Mouse (Mus musculus): ENCODE data around the gene Cdip1. TPM values are rescaled to one million over a fixed set of nuclear protein-coding genes. Genes with fewer than 3 reads are reported as not detected.

Gene Cdip1
- polyA plus RNA-seq, 1 experiment from 2014 or later, result 102 TPM

DNA sequence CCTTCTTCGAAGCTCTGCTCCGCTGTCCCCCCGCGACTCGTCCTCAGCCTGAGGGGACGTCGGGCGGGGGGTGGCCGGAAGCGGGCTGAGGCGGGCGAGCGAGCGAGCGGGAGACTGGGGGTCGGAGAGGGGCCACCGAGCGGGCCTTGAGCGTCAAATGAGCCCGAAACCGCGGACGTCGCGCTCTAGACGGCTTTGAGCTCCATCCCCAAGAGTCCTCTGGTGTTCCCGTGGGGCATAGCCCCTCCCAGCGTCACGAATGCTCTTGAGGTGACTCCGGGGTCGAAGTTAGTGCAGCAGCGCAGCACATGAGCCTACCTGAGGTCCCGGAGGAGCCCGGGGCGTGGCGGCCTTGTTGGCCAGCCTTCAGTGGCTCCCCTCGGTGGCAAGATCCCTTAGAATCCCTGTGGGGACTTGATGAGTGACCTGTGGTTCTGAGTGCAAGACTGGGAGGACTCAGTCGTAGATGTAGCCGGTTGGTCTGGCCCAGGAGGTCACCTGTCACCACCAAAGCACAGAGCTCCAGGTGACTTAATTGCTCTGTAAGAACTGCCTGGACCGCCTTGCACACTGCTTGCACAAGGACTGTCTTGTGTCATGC, 63.5 kb downstream of the Cdip1 start:
- H3K27ac ChIP-seq, result 0 out of 2 replicates have a peak overlapping the region, but pooled peaks have one; percentile 59
- peaks cover 5% of the 10 kb centered on the region for H3K4me1 ChIP-seq
- ATAC-seq (ENCODE audit: low FRiP score, low read depth), result peak; percentile 77
- H3K4me3 ChIP-seq, result peak overlapping the region; percentile 89
- WGBS, result under 1% methylated on average over 40 of the region's 40 CpGs
- H3K36me3 ChIP-seq, result no peaks in the 10 kb centered on the region
- H3K9ac ChIP-seq, result peak overlapping the region; percentile 83
- H3K4me2 ChIP-seq (replicated peaks), result peak overlapping the region; percentile 74
- H3K9me3 ChIP-seq, result no peaks in the 10 kb centered on the region
- H3K27me3 ChIP-seq (replicated peaks), result no peaks in the 10 kb centered on the region

DNA sequence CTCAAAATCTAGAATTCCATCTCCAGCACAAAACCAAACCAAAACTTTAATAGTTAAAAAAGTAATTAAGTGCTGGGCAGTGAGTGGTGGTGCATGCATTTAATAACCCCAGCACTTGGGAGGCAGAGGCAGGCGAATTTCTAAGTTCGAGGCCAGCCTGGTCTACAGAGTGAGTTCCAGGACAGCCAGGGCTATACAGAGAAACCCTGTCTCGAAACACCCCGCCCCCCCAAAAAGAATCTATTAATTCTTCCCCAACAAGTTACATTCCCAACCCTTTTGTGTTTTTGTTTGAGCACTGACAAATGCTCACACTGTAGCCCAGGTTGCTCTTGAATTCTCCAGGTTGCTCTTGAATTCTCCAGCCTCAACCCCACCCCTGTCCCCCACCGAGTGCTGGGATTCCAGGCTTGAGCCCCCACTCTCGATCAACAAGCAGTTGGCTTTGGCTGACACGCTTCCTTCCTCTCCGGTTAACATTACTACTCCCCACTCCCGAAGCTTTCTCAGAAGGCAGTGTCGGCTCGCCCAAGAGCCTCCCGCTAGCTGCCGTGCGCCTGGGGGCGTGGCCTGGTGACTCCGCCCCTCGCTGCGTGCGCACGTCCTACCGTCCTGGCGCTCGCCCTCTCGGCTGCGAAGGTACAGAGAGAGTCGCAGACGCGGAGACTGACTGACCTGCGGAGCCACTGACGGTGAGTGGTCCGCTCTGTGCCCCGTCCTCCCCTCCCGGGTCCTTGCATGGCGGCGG, 64.1 kb downstream of the Cdip1 start, which contains the start of gene Hmox2:
TSS of gene Hmox2 (plus strand) at position 582 of the 748 bp plus-strand sequence.
- H3K4me1 ChIP-seq, result peaks cover 5% of the 10 kb centered on the region
- peak; percentile 95 for ATAC-seq (ENCODE audit: low FRiP score, low read depth)

DNA sequence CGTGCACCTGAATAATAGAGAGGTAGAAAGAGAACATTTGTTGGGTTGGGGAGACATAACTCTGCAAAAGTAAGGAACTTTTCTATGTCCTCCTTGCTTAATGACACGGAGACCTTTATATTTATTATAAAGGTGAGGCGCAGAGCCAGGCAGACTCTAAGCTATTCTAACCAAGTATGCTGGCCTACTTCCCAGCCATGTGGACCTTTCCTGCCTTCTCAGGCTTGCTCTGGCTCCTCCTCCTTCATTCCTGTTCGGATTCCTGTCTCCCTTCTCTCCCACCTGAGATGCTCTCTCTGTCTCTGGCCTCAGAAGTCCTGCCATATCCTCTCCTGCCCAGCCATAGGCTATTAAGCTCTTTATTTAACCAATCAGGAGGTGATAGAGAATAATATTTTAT, 64.8 kb downstream of the Cdip1 start:
- no peak for ATAC-seq (ENCODE audit: low FRiP score, low read depth)
- Histone ChIP-seq H3K36me3 (no peaks in the 10 kb centered on the region), H3K9ac (no peak overlapping the region), H3K27ac (no peak overlapping the region), H3K9me3 (no peaks in the 10 kb centered on the region), H3K4me2 (replicated peaks) (no peak overlapping the region), H3K27me3 (replicated peaks) (no peaks in the 10 kb centered on the region), H3K4me3 (no peak overlapping the region), H3K4me1 (peaks cover 5% of the 10 kb centered on the region)
- WGBS, result 82% methylated on average over 4 of the region's 4 CpGs

More for the DNA sequence above, 64.1 kb downstream of the Cdip1 start, which contains the start of gene Hmox2:
- no peaks in the 10 kb centered on the region for H3K27me3 ChIP-seq (replicated peaks)
- H3K4me2 ChIP-seq (replicated peaks), result peak within 1 kb of the TSS; percentile 74
- peak within 1 kb of the TSS; percentile 83 for H3K9ac ChIP-seq
- WGBS, result 6% methylated on average over 35 of the region's 35 CpGs
- no peaks in the 10 kb centered on the region for H3K9me3 ChIP-seq
- peak within 1 kb of the TSS; percentile 89 for H3K4me3 ChIP-seq
- 0 out of 2 replicates have a peak within 1 kb of the TSS, but pooled peaks have one; percentile 59 for H3K27ac ChIP-seq
- H3K36me3 ChIP-seq, result no peaks in the 10 kb centered on the region

DNA sequence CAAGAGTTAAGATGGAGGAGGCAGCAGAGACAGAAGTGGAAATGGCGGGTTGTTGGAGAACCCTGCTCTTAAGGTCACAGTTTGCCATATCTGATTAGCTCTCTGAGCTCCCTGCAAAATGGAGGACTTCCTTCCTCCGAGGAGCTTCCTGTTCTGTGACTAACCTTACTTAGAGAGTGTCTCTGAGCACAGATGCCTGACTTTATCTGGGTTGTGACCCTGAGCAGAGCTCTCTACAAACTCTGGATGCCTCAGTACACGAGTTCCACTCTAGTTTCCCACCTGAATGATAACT, 67.2 kb downstream of the Cdip1 start:
- 73% methylated on average over 3 of the region's 3 CpGs for WGBS
- no peaks in the 10 kb centered on the region for H3K9me3 ChIP-seq
- H3K27ac ChIP-seq, result no peak overlapping the region
- H3K4me2 ChIP-seq (replicated peaks), result no peak overlapping the region
- H3K9ac ChIP-seq, result no peak overlapping the region
- peaks cover 12% of the 10 kb centered on the region for H3K4me1 ChIP-seq
- no peaks in the 10 kb centered on the region for H3K27me3 ChIP-seq (replicated peaks)
- no peaks in the 10 kb centered on the region for H3K36me3 ChIP-seq
- H3K4me3 ChIP-seq, result no peak overlapping the region
- ATAC-seq (ENCODE audit: low FRiP score, low read depth), result no peak

DNA sequence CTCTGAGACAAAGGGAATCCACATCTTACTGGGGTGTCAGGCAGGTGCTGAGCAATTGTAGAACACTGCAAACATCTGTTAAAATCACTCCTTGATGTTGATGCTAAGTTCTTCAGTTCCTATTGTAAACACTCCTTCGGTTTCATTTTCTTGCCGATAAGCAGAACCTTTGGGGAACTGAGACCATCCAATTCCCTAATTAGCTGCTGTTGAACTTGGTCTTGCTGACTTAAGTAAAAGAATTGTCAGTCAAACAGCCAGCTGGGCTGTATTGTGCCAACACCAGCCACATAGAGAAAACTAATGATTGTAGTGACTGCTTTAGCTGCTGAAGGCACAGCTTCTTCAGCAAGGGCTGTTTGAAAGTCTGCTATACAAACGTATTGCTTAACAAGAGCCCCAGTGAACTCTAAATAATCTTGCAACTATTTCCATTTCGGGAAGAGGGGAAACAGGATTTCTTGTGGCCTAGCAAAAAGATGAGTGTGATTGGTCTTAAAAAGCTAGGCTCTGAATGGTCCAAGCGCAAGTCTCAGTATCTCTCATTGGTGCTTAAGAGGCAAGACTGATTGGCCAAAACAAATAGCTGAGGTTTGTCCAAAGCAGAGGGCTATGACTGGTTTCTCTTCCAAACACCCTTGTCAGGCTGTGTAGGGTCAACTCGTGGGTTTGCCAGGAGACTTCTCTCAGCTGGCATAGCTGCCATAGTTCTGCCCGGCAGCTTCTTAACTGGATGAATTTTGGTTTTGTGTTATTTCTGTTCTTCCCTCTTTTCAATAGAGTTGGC, 67.8 kb downstream of the Cdip1 start:
- no peaks in the 10 kb centered on the region for H3K9me3 ChIP-seq
- H3K4me1 ChIP-seq, result peaks cover 12% of the 10 kb centered on the region
- ATAC-seq (ENCODE audit: low FRiP score, low read depth), result no peak
- no peaks in the 10 kb centered on the region for H3K27me3 ChIP-seq (replicated peaks)
- H3K4me2 ChIP-seq (replicated peaks), result no peak overlapping the region
- no peak overlapping the region for H3K4me3 ChIP-seq
- H3K36me3 ChIP-seq, result no peaks in the 10 kb centered on the region
- WGBS, result 85% methylated on average over 7 of the region's 7 CpGs
- H3K9ac ChIP-seq, result no peak overlapping the region
- H3K27ac ChIP-seq, result no peak overlapping the region

GRCm38 (mm10) chr16:4718753-4719518, 71.2 kb downstream of the Cdip1 start, which contains the start of gene Nmral1:
TSS of gene Nmral1 (minus strand) at chr16:4719356.
- H3K4me3 ChIP-seq, result peak within 1 kb of the TSS; percentile 51
- H3K27ac ChIP-seq, result peak within 1 kb of the TSS; percentile 46
- H3K27me3 ChIP-seq (replicated peaks), result no peaks in the 10 kb centered on the region
- peaks cover 7% of the 10 kb centered on the region; the same call in 1 of the 2 replicates for H3K4me1 ChIP-seq
- WGBS, result 11% methylated on average over 33 of the region's 33 CpGs
- no peaks in the 10 kb centered on the region for H3K9me3 ChIP-seq
- ATAC-seq (ENCODE audit: low FRiP score, low read depth), result peak; percentile 92
- H3K36me3 ChIP-seq, result peaks cover 25% of the 10 kb centered on the region
- peak within 1 kb of the TSS; percentile 74 for H3K9ac ChIP-seq
- H3K4me2 ChIP-seq (replicated peaks), result peak within 1 kb of the TSS; percentile 70

DNA sequence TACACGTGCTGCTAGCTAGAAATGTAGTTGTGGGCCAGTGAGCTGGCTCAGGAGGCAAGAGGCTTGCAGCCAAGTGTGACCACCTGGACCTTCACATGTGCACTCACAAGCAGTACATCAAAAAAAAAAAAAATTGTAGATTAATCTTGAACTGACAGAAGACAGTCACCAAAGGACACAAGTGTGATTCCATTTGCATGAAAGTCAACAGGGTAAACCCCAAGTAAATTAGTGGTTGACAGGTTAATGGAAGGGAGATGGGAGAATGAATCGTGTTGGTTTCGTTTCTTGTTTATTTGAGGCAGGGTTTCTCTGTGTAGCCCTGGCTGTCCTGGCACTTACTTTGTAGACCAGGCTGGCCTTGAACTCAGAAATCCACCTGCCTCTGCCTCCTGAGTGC, 72.2 kb downstream of the Cdip1 start:
- peaks cover 7% of the 10 kb centered on the region; the same call in 1 of the 2 replicates for H3K4me1 ChIP-seq
- H3K9ac ChIP-seq, result no peak overlapping the region
- no peaks in the 10 kb centered on the region for H3K27me3 ChIP-seq (replicated peaks)
- 59% methylated on average over 3 of the region's 3 CpGs for WGBS
- H3K4me3 ChIP-seq, result peak overlapping the region; percentile 51
- ATAC-seq (ENCODE audit: low FRiP score, low read depth), result no peak
- H3K9me3 ChIP-seq, result no peaks in the 10 kb centered on the region
- H3K27ac ChIP-seq, result no peak overlapping the region
- H3K36me3 ChIP-seq, result peaks cover 35% of the 10 kb centered on the region
- peak overlapping the region; percentile 70 for H3K4me2 ChIP-seq (replicated peaks)

GRCm38 (mm10) chr16:4713861-4714710, 76.0 kb downstream of the Cdip1 start:
- H3K9ac ChIP-seq, result no peak overlapping the region
- H3K9me3 ChIP-seq, result no peaks in the 10 kb centered on the region
- 94% methylated on average over 17 of the region's 17 CpGs for WGBS
- H3K36me3 ChIP-seq, result peaks cover 68% of the 10 kb centered on the region
- H3K4me1 ChIP-seq, result peaks cover 1% of the 10 kb centered on the region; the same call in 1 of the 2 replicates
- no peak for ATAC-seq (ENCODE audit: low FRiP score, low read depth)
- H3K27me3 ChIP-seq (replicated peaks), result no peaks in the 10 kb centered on the region
- H3K4me3 ChIP-seq, result no peak overlapping the region
- no peak overlapping the region for H3K4me2 ChIP-seq (replicated peaks)
- no peak overlapping the region for H3K27ac ChIP-seq

GRCm38 (mm10) chr16:4711173-4711572, 78.9 kb downstream of the Cdip1 start:
- no peaks in the 10 kb centered on the region for H3K9me3 ChIP-seq
- H3K27me3 ChIP-seq (replicated peaks), result no peaks in the 10 kb centered on the region
- ATAC-seq (ENCODE audit: low FRiP score, low read depth), result no peak
- H3K9ac ChIP-seq, result no peak overlapping the region
- no peaks in the 10 kb centered on the region for H3K4me1 ChIP-seq
- H3K4me2 ChIP-seq (replicated peaks), result no peak overlapping the region
- peaks cover 91% of the 10 kb centered on the region for H3K36me3 ChIP-seq
- 92% methylated on average over 4 of the region's 4 CpGs for WGBS
- no peak overlapping the region for H3K27ac ChIP-seq
- no peak overlapping the region for H3K4me3 ChIP-seq

DNA sequence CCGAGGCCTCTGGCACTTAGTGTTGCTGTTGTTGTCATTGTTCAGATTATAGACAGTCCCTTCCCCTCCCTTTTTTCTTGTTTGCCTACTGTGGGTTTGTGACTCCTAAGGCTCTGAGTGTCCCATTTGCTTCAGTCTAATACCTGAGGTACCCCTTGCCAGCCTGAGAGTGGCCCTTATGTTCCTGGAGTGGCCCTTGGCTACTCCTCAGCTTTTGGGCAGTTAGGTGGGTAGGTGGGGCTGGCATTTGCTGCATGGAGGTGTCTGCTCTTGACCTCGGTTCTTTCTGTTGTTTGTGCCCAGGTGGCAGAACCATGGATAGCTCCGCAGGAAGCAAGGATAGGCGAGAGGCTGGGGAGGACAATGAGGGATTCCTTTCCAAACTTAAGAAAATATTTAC, 84.6 kb downstream of the Cdip1 start:
- no peaks in the 10 kb centered on the region for H3K9me3 ChIP-seq
- H3K36me3 ChIP-seq, result peaks cover 91% of the 10 kb centered on the region
- H3K27ac ChIP-seq, result no peak overlapping the region
- no peak overlapping the region for H3K9ac ChIP-seq
- H3K27me3 ChIP-seq (replicated peaks), result no peaks in the 10 kb centered on the region
- no peak overlapping the region for H3K4me2 ChIP-seq (replicated peaks)
- no peaks in the 10 kb centered on the region for H3K4me1 ChIP-seq
- H3K4me3 ChIP-seq, result no peak overlapping the region
- WGBS, result 82% methylated on average over 4 of the region's 4 CpGs
- no peak for ATAC-seq (ENCODE audit: low FRiP score, low read depth)

DNA sequence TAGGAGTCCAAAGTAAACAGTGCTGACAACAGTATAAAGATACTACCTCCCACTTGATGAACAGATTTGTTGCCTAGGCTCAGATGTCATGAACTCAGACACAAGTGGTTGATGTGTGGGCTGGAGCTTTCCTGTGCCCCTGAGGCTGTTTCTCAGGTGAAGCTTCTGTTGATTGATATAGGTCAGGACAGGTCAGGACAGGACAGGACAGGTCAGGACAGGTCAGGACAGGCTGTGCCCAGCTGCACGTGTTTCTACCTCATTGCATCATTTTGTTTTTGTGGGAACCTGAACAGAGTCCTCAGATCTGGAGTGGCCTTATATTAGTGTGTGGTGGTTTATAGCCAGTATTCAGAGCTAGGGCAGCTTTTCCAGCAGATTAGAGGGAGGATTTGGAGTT, 87.4 kb downstream of the Cdip1 start:
- no peaks in the 10 kb centered on the region for H3K9me3 ChIP-seq
- H3K4me1 ChIP-seq, result no peaks in the 10 kb centered on the region
- H3K4me2 ChIP-seq (replicated peaks), result no peak overlapping the region
- 75% methylated on average over 1 of the region's 1 CpGs for WGBS
- H3K27me3 ChIP-seq (replicated peaks), result no peaks in the 10 kb centered on the region
- no peak for ATAC-seq (ENCODE audit: low FRiP score, low read depth)
- H3K27ac ChIP-seq, result no peak overlapping the region
- H3K9ac ChIP-seq, result no peak overlapping the region
- H3K4me3 ChIP-seq, result no peak overlapping the region
- peaks cover 95% of the 10 kb centered on the region for H3K36me3 ChIP-seq

Measured in neural tube, embryonic 12.5 days (tissue).